Mouse (Mus musculus): ENCODE measurements around the gene Cyren.

The Cyren gene

GRCm38 (mm10) chr6:34899127-34899526 lies 21.3 kb upstream of the Cyren start:
- no peak for DNase-seq (ENCODE audit: low spot score)

- no peak for DNase-seq (ENCODE audit: low spot score)
Measured at GRCm38 (mm10) chr6:34896168-34896780, 18.4 kb upstream of the Cyren start.

DNA sequence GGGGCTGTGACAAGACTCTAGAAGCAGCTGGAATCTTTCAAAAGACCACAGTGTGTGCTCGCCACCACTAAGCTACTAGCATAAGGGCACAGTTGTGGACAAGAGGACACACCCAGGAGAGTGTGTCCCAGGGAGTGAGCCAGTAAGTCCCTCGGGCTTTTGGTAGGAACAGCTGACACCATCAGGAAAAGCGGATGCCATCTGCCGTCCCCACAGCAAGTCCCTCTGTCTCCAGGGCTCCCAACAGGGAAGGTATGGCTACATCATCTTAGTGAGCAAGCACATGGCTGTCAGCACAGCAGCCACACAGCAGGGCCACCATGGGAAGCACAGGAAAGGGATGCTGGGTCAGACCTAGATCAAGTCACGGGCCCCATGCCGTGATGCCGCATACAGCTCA lies 17.7 kb upstream of the Cyren start:
- no peak for DNase-seq (ENCODE audit: low spot score)

DNA sequence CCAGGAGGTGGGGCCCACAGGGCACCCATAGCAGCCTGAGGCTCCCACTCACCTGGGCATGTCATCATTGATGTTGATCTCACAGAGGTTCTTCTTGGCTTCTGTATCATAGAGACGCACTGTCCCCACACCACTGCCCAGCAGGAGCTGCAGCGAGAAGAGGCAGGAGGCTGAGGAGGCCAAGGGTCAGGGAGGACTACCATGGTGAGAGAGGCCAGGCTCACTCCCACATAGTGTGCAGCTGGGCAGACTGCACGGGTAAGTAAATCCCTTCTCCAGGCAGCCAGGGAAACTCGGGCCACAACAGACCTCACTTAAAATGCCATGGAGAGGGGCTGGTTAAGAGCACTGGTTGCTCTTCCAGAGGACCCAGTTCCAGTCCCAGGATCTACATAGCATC lies 11.3 kb upstream of the Cyren start:
- no peak for DNase-seq (ENCODE audit: low spot score)

GRCm38 (mm10) chr6:34887131-34887850 lies 9.4 kb upstream of the Cyren start:
- no peak for DNase-seq (ENCODE audit: low spot score)

DNA sequence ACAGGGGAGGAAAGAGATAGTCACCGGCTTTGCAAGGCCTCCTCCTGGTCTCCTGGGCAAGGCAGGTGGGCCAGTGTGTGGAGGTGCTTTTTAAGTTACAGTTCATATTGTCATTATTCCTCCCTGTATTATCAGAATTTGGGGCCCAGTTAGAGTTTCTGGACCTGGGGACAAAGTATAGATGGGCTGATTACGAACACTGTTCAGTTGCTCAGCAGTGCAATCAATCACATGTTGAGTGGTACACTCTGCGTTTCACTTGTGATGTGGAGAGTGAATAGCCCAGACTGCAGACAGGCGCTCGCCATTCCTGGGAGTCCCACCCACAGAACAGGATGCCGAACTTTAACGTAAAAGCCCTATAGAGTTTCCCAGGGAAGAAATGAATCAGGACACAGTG lies 6.9 kb upstream of the Cyren start:
- no peak for DNase-seq (ENCODE audit: low spot score)

DNA sequence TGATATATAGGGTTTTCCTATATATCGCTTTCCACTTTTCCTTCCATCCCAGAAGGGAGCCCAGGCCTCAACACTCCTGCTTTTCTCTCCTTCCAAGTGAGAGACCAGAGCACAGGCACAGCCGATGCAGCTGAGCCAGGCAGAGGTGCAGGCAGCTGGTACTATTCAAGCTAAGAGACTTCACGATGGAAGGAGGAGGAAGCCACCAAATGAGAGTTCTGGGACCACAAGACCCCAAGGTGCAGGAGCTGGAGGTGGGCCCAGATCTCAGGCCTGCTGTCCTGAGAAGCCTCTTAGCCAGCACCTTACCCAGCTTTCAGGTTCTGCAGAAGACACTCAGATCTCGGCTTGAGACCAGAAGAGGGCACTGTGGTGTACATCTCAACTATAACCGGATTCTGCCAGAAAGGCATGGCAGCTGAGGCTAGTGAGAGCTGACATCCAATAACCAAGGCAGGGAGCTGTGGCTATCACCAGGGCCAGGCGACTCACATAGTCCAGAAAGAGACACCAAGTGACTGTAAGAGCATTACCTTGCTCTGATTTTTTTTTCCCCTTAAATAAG lies 2.1 kb upstream of the Cyren start:
- DNase-seq (ENCODE audit: low spot score) = no peak

DNA sequence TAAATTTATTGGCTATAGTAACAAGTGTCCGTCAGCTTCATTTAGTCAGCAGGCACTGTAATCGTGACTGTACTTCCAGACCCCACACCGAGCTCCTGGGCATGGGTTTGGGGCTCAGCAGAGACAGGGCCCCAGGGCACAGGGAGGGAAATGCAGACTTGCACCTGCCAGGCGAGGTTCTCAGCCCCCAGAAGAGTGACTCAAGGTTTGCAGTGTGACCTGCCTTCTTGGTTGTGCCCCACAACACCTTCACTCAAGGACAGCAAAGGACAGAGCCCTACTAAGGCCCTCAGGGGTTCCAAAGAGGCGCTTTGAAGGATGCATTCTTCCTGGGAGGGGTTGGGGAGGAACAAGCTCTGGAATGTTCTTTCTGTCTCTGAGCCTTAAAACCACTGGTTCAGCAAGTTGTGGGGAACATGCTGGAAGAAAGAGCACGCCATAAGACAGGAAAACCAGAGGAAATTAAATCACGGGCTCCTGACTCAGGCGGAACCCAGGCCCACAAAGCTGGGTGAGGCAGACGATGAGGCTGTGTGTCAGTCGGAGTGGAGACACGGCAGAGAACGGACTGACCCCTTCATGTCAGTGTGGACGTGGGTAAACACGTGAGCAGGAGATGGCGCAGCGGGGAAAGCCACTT lies 1.4 kb upstream of the Cyren start:
- no peak for DNase-seq (ENCODE audit: low spot score)

DNA sequence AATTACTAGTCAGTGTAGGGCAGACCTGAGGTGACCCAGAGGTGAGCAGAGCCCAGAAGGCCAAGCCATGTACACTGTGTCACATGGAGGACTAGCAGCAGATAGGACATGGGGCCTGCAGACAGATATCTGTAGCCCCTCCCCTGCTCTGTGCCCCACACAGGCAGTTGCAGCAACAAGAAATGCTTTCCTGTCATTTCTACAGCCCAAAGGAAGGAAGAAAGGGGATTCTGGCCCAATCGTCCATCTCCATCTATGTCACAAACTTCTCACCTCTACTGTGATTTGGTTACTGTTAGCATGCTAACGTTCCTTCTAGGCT lies 1.1 kb downstream of the Cyren start:
- no peak for DNase-seq (ENCODE audit: low spot score)

GRCm38 (mm10) chr6:34875966-34876834 lies 1.7 kb downstream of the Cyren start:
- DNase-seq (ENCODE audit: low spot score) = no peak

GRCm38 (mm10) chr6:34875268-34875761 lies 2.5 kb downstream of the Cyren start:
- no peak for DNase-seq (ENCODE audit: low spot score)

- DNase-seq (ENCODE audit: low spot score) = no peak
Measured at GRCm38 (mm10) chr6:34874101-34874921, 3.5 kb downstream of the Cyren start.

DNA sequence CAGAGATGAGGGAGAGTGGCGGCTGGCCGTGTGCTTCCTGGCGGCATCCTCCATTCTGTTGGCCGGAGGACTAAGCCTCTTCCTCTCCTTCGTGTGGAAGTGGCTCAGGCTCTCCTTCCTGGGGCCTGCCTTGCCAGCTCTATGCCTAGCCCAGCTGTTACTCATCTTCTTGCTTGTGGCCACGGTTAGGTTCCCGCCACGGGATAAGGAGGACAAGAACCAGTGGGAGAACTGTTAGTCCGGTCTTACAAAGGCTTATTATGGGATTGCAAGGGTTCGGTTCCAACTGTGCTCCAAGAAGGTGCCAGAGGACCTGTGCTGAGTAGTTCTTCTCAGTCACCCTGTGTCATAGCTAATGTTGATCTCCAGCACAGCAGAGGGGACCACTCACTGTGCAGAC lies 5.0 kb downstream of the Cyren start:
- DNase-seq (ENCODE audit: low spot score) = no peak

DNA sequence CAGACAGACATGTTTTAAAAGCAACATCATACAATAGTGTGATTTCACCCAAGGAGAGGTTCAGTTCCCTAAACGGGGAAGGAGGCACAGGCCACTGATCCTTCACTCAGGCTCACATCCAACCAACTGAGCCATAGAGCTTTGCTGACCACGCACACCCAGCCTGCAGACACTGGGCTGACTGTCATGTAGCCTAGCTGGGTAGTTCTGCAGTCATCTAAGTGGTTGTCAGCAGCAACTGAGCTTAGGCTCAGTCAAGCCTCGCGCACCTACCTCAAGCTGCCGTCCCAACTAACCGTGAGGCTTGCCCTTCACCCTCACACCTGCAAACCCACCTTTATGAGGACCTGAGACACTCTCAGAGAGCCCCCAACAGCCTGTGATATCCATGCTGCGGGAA lies 5.9 kb downstream of the Cyren start:
- DNase-seq (ENCODE audit: low spot score) = no peak

- no peak for DNase-seq (ENCODE audit: low spot score)
Measured at GRCm38 (mm10) chr6:34870724-34871123, 7.1 kb downstream of the Cyren start.

DNA sequence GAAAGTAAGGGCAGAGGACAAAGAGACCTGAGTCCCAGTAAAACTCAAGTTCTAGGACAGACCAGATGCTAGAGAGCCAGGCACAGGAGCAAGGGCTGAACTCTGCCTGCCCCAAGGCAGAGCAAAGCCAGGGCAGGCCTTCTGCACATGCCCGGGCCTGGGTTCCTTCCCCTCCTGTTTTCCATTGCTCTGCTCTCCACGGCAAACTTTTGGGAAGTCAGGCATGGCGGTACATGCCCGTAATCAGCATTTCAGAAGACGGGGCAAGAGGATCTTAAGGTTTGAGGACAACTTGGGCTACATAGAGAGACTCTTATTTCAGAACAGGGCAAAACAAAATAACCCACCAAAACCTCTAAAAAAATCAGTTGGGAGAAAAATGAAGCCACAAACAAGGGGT lies 7.7 kb downstream of the Cyren start:
- no peak for DNase-seq (ENCODE audit: low spot score)

- no peak for DNase-seq (ENCODE audit: low spot score)
Measured at GRCm38 (mm10) chr6:34869225-34869915, 8.5 kb downstream of the Cyren start.

DNA sequence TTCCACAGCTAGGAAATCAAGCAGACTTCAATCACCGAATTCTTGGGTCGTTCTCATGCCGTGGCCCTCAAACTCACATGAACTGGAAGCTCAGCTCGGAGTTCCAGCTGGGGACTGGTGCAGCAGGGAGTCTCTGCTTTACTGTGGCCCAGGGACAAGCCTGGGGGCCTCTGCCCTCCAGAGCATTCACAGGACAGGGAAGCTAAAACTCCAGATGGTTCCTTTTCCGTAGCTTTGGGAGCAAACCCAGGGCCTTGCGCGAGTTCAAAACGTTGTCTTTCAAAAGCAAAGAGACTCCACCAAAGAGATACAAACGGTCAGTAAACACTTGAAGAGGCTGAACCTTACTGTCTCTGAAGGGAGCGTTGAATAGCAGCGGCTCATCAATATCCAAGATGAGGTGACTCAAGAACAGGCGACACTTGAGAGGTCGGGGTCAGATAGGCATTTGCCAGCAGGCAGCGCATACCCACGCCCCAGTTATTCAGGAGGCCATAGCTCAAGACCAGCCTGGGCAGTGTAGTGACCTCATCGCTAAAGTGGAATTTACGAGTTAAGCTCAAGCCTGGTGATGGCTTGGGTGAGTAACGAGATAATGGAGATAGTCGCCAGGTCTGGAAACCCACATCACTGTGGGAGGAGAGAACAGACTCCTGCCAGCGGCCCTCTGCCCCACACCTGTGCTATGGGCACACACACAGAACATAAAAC lies 9.2 kb downstream of the Cyren start:
- no peak for DNase-seq (ENCODE audit: low spot score)

- no peak for DNase-seq (ENCODE audit: low spot score)
Measured at GRCm38 (mm10) chr6:34867995-34868350, 9.9 kb downstream of the Cyren start.

All from urinary bladder, postnatal 25 days (tissue).